Mouse (Mus musculus): ENCODE measurements at regions not wholly inside any gene's neighbourhood (a gene's known extent, or its start where the extent isn't known, plus 50 kb on each side); places are given as distances from the start of the nearest gene placed in this dataset.

GRCm38 (mm10) chr15:68451971-68452370, 1951.3 kb upstream of the Lrrc6 start:
- in situ Hi-C loops (cut with MboI, MseI), result no loop called here

- in situ Hi-C loops (cut with MboI, MseI), result no loop called here
Observed at GRCm38 (mm10) chr15:68445341-68445740, 1944.6 kb upstream of the Lrrc6 start.

- in situ Hi-C loops (cut with MboI, MseI), result no loop called here
Observed at GRCm38 (mm10) chr15:68440636-68441035, 1939.9 kb upstream of the Lrrc6 start.

GRCm38 (mm10) chr15:68435961-68436360, 1935.3 kb upstream of the Lrrc6 start:
- in situ Hi-C loops (cut with MboI, MseI), result loop anchor here in 1 of 2 experiments (10.0 kb wide), 1 partner anchor 721 kb away; no protein-coding TSS in a partner anchor

- in situ Hi-C loops (cut with MboI, MseI), result loop anchor here in 1 of 2 experiments (10.0 kb wide), 1 partner anchor 716 kb away; no protein-coding TSS in a partner anchor
Observed at GRCm38 (mm10) chr15:68431251-68431650, 1930.5 kb upstream of the Lrrc6 start.

- in situ Hi-C loops (cut with MboI, MseI), result loop anchor here in 1 of 2 experiments (10.0 kb wide), 1 partner anchor 716 kb away; no protein-coding TSS in a partner anchor
Observed at GRCm38 (mm10) chr15:68430486-68430885, 1929.8 kb upstream of the Lrrc6 start.

- in situ Hi-C loops (cut with MboI, MseI), result no loop called here
Observed at GRCm38 (mm10) chr15:68428444-68429228, 1927.9 kb upstream of the Lrrc6 start.

- in situ Hi-C loops (cut with MboI, MseI), result no loop called here
Observed at GRCm38 (mm10) chr15:68417142-68417541, 1916.4 kb upstream of the Lrrc6 start.

- in situ Hi-C loops (cut with MboI, MseI), result no loop called here
Observed at GRCm38 (mm10) chr15:68415401-68415925, 1914.8 kb upstream of the Lrrc6 start.

GRCm38 (mm10) chr15:68414047-68414446, 1913.3 kb upstream of the Lrrc6 start:
- in situ Hi-C loops (cut with MboI, MseI), result no loop called here

GRCm38 (mm10) chr15:68412697-68413096, 1912.0 kb upstream of the Lrrc6 start:
- in situ Hi-C loops (cut with MboI, MseI), result no loop called here

GRCm38 (mm10) chr15:68412156-68412555, 1911.4 kb upstream of the Lrrc6 start:
- in situ Hi-C loops (cut with MboI, MseI), result no loop called here

GRCm38 (mm10) chr15:68403554-68404070, 1902.9 kb upstream of the Lrrc6 start:
- in situ Hi-C loops (cut with MboI, MseI), result no loop called here

- in situ Hi-C loops (cut with MboI, MseI), result no loop called here
Observed at GRCm38 (mm10) chr15:68401726-68402125, 1901.0 kb upstream of the Lrrc6 start.

- in situ Hi-C loops (cut with MboI, MseI), result no loop called here
Observed at GRCm38 (mm10) chr15:68401006-68401405, 1900.3 kb upstream of the Lrrc6 start.

GRCm38 (mm10) chr15:68396566-68396965, 1895.9 kb upstream of the Lrrc6 start:
- in situ Hi-C loops (cut with MboI, MseI), result no loop called here

- in situ Hi-C loops (cut with MboI, MseI), result no loop called here
Observed at GRCm38 (mm10) chr15:68394749-68395148, 1894.0 kb upstream of the Lrrc6 start.

GRCm38 (mm10) chr15:68394157-68394556, 1893.4 kb upstream of the Lrrc6 start:
- in situ Hi-C loops (cut with MboI, MseI), result no loop called here

GRCm38 (mm10) chr15:68391737-68392136, 1891.0 kb upstream of the Lrrc6 start:
- in situ Hi-C loops (cut with MboI, MseI), result no loop called here

- in situ Hi-C loops (cut with MboI, MseI), result no loop called here
Observed at GRCm38 (mm10) chr15:68389855-68390254, 1889.1 kb upstream of the Lrrc6 start.

GRCm38 (mm10) chr15:68387349-68388065, 1886.8 kb upstream of the Lrrc6 start:
- in situ Hi-C loops (cut with MboI, MseI), result no loop called here

All from T-helper 17 cell (primary cell).